Mouse (Mus musculus): ENCODE data around the gene Map3k12. TPM values are rescaled to one million over a fixed set of nuclear protein-coding genes. Genes with fewer than 3 reads are reported as not detected.

Map3k12 gene
- polyA plus RNA-seq, 1 experiment from 2014 or later, result 65.5 TPM

- Histone ChIP-seq H3K27ac (ENCODE audit: low read length) (no peak overlapping the region), H3K4me1 (ENCODE audit: control insufficient read depth, insufficient read depth, low read length) (peaks cover 16% of the 10 kb centered on the region), H3K9me3 (replicated peaks; ENCODE audit: control insufficient read depth, low read length, poor library complexity, severe bottlenecking) (no peaks in the 10 kb centered on the region), H3K4me2 (ENCODE audit: low read length) (no peak overlapping the region), H3K36me3 (ENCODE audit: control insufficient read depth, insufficient read depth, low read length) (peaks cover 19% of the 10 kb centered on the region), H3K4me3 (ENCODE audit: low read depth, low read length) (no peak overlapping the region), H3K27me3 (ENCODE audit: control insufficient read depth, insufficient read depth, low read depth, low read length) (no peaks in the 10 kb centered on the region), H3K9ac (ENCODE audit: low read depth, low read length) (0 out of 2 replicates have a peak overlapping the region, but pooled peaks have one; percentile 34)
- WGBS, result 62% methylated on average over 2 of the region's 2 CpGs
- ATAC-seq, result no peak
Observed at GRCm38 (mm10) chr15:102473246-102473645, 43.6 kb downstream of the Map3k12 start.

GRCm38 (mm10) chr15:102471727-102472126 is 45.1 kb downstream of the Map3k12 start:
- no peaks in the 10 kb centered on the region for H3K9me3 ChIP-seq (replicated peaks; ENCODE audit: control insufficient read depth, low read length, poor library complexity, severe bottlenecking)
- peak overlapping the region; percentile 74 for H3K4me3 ChIP-seq (ENCODE audit: low read depth, low read length)
- no peak for ATAC-seq
- peak overlapping the region; percentile 76 for H3K4me2 ChIP-seq (ENCODE audit: low read length)
- H3K27ac ChIP-seq (ENCODE audit: low read length), result no peak overlapping the region
- H3K36me3 ChIP-seq (ENCODE audit: control insufficient read depth, insufficient read depth, low read length), result peaks cover 15% of the 10 kb centered on the region
- H3K4me1 ChIP-seq (ENCODE audit: control insufficient read depth, insufficient read depth, low read length), result peaks cover 16% of the 10 kb centered on the region
- no peaks in the 10 kb centered on the region for H3K27me3 ChIP-seq (ENCODE audit: control insufficient read depth, insufficient read depth, low read depth, low read length)
- no peak overlapping the region; the same call in 1 of the 2 replicates for H3K9ac ChIP-seq (ENCODE audit: low read depth, low read length)

DNA sequence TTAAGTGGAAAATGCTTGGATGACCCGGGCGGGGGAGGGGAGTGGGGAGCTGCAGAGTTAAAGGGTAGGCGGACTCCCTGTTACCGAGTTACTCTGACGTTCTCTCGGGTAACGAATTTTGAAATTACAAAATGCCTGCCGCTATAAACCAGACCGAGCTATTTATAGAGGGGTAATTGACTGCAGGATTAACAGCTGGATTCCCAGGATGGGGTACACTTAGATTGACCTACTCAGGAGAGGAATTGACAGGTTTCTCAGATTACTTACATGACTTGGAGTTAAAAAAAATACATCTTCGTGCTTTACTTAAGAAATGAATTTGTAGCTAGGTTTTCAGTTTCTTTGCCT is 45.6 kb downstream of the Map3k12 start:
- H3K27ac ChIP-seq (ENCODE audit: low read length), result peak overlapping the region; percentile 88
- peak overlapping the region; percentile 74 for H3K4me3 ChIP-seq (ENCODE audit: low read depth, low read length)
- no peak for ATAC-seq
- peak overlapping the region; percentile 81 for H3K9ac ChIP-seq (ENCODE audit: low read depth, low read length)
- H3K4me2 ChIP-seq (ENCODE audit: low read length), result peak overlapping the region; percentile 76
- no peaks in the 10 kb centered on the region for H3K9me3 ChIP-seq (replicated peaks; ENCODE audit: control insufficient read depth, low read length, poor library complexity, severe bottlenecking)
- H3K4me1 ChIP-seq (ENCODE audit: control insufficient read depth, insufficient read depth, low read length), result peaks cover 16% of the 10 kb centered on the region
- H3K27me3 ChIP-seq (ENCODE audit: control insufficient read depth, insufficient read depth, low read depth, low read length), result no peaks in the 10 kb centered on the region
- H3K36me3 ChIP-seq (ENCODE audit: control insufficient read depth, insufficient read depth, low read length), result peaks cover 15% of the 10 kb centered on the region
- WGBS, result under 1% methylated on average over 10 of the region's 10 CpGs

- H3K9ac ChIP-seq (ENCODE audit: low read depth, low read length), result peak overlapping the region; percentile 81
- H3K9me3 ChIP-seq (replicated peaks; ENCODE audit: control insufficient read depth, low read length, poor library complexity, severe bottlenecking), result no peaks in the 10 kb centered on the region
- WGBS, result under 1% methylated on average over 34 of the region's 67 CpGs
- ATAC-seq, result peak; percentile 66
- H3K36me3 ChIP-seq (ENCODE audit: control insufficient read depth, insufficient read depth, low read length), result peaks cover 10% of the 10 kb centered on the region
- H3K27me3 ChIP-seq (ENCODE audit: control insufficient read depth, insufficient read depth, low read depth, low read length), result no peaks in the 10 kb centered on the region
- peaks cover 16% of the 10 kb centered on the region for H3K4me1 ChIP-seq (ENCODE audit: control insufficient read depth, insufficient read depth, low read length)
- H3K4me2 ChIP-seq (ENCODE audit: low read length), result peak overlapping the region; percentile 76
- peak overlapping the region; percentile 74 for H3K4me3 ChIP-seq (ENCODE audit: low read depth, low read length)
- peak overlapping the region; percentile 88 for H3K27ac ChIP-seq (ENCODE audit: low read length)
Observed at GRCm38 (mm10) chr15:102470605-102471294, 46.1 kb downstream of the Map3k12 start.

- H3K36me3 ChIP-seq (ENCODE audit: control insufficient read depth, insufficient read depth, low read length), result peaks cover 6% of the 10 kb centered on the region; the same call in 1 of the 2 replicates
- peak within 1 kb of the TSS; percentile 74 for H3K4me3 ChIP-seq (ENCODE audit: low read depth, low read length)
- under 1% methylated on average over 31 of the region's 40 CpGs for WGBS
- peak within 1 kb of the TSS; percentile 81 for H3K9ac ChIP-seq (ENCODE audit: low read depth, low read length)
- H3K27me3 ChIP-seq (ENCODE audit: control insufficient read depth, insufficient read depth, low read depth, low read length), result no peaks in the 10 kb centered on the region
- ATAC-seq, result peak; percentile 98
- no peaks in the 10 kb centered on the region for H3K9me3 ChIP-seq (replicated peaks; ENCODE audit: control insufficient read depth, low read length, poor library complexity, severe bottlenecking)
- peak within 1 kb of the TSS; percentile 88 for H3K27ac ChIP-seq (ENCODE audit: low read length)
- H3K4me1 ChIP-seq (ENCODE audit: control insufficient read depth, insufficient read depth, low read length), result peaks cover 16% of the 10 kb centered on the region
- H3K4me2 ChIP-seq (ENCODE audit: low read length), result peak within 1 kb of the TSS; percentile 76
Observed at GRCm38 (mm10) chr15:102470183-102470604, 46.7 kb downstream of the Map3k12 start, which contains the start of gene Pcbp2. Gene Pcbp2, plus strand, starts transcription at chr15:102470539.

DNA sequence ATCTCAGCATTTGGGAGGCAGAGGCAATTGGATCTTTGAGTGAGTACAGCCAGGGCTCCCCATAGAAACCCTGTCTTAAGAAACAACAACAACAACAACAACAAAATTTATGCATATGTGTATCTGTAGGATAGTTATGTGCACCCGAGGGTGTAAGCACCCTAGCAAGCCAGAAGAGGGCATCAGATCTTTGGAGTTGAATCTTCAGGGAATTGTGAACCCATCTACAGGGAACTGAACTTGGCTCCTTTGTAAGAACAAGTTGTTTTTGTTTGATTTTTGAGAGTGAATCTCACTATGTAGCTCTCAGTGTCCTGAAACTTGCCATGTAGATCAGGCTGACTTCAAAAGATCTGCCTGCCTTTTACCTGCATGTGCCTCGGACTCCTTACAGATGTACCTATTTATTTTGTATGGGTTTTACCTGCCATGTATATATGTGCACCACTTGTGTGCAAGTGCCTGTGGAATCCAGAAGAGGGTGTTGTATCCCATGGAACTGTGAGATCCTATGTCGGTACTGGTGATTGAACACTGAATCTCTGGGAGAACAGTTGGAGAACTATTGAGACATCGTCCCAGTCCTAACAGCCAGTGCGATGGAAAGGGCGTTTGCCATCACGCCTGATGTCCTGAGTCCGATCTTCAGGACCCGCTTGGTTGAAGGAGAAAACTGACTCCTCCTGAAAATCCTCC is 48.0 kb downstream of the Map3k12 start:
- Histone ChIP-seq H3K9ac (ENCODE audit: low read depth, low read length) (no peak overlapping the region), H3K4me1 (ENCODE audit: control insufficient read depth, insufficient read depth, low read length) (peaks cover 16% of the 10 kb centered on the region), H3K36me3 (ENCODE audit: control insufficient read depth, insufficient read depth, low read length) (0 out of 2 replicates have a peak, but pooled peaks cover 1% of the 10 kb centered on the region), H3K4me3 (ENCODE audit: low read depth, low read length) (no peak overlapping the region), H3K27ac (ENCODE audit: low read length) (no peak overlapping the region), H3K4me2 (ENCODE audit: low read length) (no peak overlapping the region), H3K9me3 (replicated peaks; ENCODE audit: control insufficient read depth, low read length, poor library complexity, severe bottlenecking) (no peaks in the 10 kb centered on the region), H3K27me3 (ENCODE audit: control insufficient read depth, insufficient read depth, low read depth, low read length) (no peaks in the 10 kb centered on the region)
- WGBS, result 97% methylated on average over 9 of the region's 9 CpGs
- ATAC-seq, result no peak

- peaks cover 17% of the 10 kb centered on the region for H3K4me1 ChIP-seq (ENCODE audit: control insufficient read depth, insufficient read depth, low read length)
- H3K27me3 ChIP-seq (ENCODE audit: control insufficient read depth, insufficient read depth, low read depth, low read length), result no peaks in the 10 kb centered on the region
- peaks cover 7% of the 10 kb centered on the region for H3K36me3 ChIP-seq (ENCODE audit: control insufficient read depth, insufficient read depth, low read length)
- H3K4me2 ChIP-seq (ENCODE audit: low read length), result no peak overlapping the region
- no peak for ATAC-seq
- H3K9me3 ChIP-seq (replicated peaks; ENCODE audit: control insufficient read depth, low read length, poor library complexity, severe bottlenecking), result no peaks in the 10 kb centered on the region
- no peak overlapping the region for H3K9ac ChIP-seq (ENCODE audit: low read depth, low read length)
- H3K4me3 ChIP-seq (ENCODE audit: low read depth, low read length), result no peak overlapping the region
- H3K27ac ChIP-seq (ENCODE audit: low read length), result no peak overlapping the region
Observed at GRCm38 (mm10) chr15:102463666-102464065, 53.2 kb downstream of the Map3k12 start.

DNA sequence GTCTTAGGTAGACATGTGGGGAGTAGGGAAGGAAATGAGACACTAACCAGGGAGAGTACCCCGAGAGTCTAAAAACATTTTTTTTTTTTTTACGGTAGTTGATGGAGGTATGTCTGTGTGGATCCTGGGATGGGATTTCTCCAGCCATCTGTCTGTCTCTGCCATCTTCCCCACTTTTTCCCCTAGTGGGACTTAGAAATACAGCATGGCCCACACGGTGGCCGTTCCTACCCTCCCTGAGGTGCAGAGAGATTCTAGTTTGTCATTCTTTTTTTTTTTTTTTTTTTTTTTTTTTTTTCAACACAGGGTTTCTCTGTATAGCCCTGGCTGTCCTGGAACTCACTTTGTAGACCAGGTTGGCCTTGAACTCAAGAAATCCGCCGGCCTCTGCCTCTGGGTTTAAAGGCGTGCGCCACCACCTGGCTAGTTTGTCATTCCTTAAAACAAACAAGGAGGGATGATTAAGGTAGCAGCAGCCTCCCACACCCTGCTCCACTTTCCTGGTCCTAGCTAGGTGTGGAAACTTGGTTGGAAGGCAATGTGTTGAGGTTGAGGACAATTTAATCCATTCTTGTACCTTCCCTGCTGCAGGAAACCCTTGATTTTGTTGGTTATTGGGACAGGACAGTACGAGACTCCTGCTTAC is 55.3 kb downstream of the Map3k12 start:
- 82% methylated on average over 9 of the region's 9 CpGs for WGBS
- Histone ChIP-seq H3K4me1 (ENCODE audit: control insufficient read depth, insufficient read depth, low read length) (peaks cover 17% of the 10 kb centered on the region), H3K4me3 (ENCODE audit: low read depth, low read length) (no peak overlapping the region), H3K9me3 (replicated peaks; ENCODE audit: control insufficient read depth, low read length, poor library complexity, severe bottlenecking) (no peaks in the 10 kb centered on the region), H3K36me3 (ENCODE audit: control insufficient read depth, insufficient read depth, low read length) (peaks cover 7% of the 10 kb centered on the region), H3K9ac (ENCODE audit: low read depth, low read length) (no peak overlapping the region), H3K27me3 (ENCODE audit: control insufficient read depth, insufficient read depth, low read depth, low read length) (no peaks in the 10 kb centered on the region), H3K4me2 (ENCODE audit: low read length) (no peak overlapping the region), H3K27ac (ENCODE audit: low read length) (no peak overlapping the region)
- ATAC-seq, result no peak

GRCm38 (mm10) chr15:102460971-102461370 is 55.9 kb downstream of the Map3k12 start:
- H3K9ac ChIP-seq (ENCODE audit: low read depth, low read length), result no peak overlapping the region
- 64% methylated on average over 4 of the region's 4 CpGs for WGBS
- no peaks in the 10 kb centered on the region for H3K9me3 ChIP-seq (replicated peaks; ENCODE audit: control insufficient read depth, low read length, poor library complexity, severe bottlenecking)
- H3K36me3 ChIP-seq (ENCODE audit: control insufficient read depth, insufficient read depth, low read length), result peaks cover 7% of the 10 kb centered on the region
- no peaks in the 10 kb centered on the region for H3K27me3 ChIP-seq (ENCODE audit: control insufficient read depth, insufficient read depth, low read depth, low read length)
- H3K27ac ChIP-seq (ENCODE audit: low read length), result no peak overlapping the region
- no peak overlapping the region for H3K4me2 ChIP-seq (ENCODE audit: low read length)
- no peak for ATAC-seq
- no peak overlapping the region for H3K4me3 ChIP-seq (ENCODE audit: low read depth, low read length)
- H3K4me1 ChIP-seq (ENCODE audit: control insufficient read depth, insufficient read depth, low read length), result peaks cover 17% of the 10 kb centered on the region
